Mouse (Mus musculus): ENCODE measurements at regions not wholly inside any gene's neighbourhood (a gene's known extent, or its start where the extent isn't known, plus 50 kb on each side); places are given as distances from the start of the nearest gene placed in this dataset.

DNA sequence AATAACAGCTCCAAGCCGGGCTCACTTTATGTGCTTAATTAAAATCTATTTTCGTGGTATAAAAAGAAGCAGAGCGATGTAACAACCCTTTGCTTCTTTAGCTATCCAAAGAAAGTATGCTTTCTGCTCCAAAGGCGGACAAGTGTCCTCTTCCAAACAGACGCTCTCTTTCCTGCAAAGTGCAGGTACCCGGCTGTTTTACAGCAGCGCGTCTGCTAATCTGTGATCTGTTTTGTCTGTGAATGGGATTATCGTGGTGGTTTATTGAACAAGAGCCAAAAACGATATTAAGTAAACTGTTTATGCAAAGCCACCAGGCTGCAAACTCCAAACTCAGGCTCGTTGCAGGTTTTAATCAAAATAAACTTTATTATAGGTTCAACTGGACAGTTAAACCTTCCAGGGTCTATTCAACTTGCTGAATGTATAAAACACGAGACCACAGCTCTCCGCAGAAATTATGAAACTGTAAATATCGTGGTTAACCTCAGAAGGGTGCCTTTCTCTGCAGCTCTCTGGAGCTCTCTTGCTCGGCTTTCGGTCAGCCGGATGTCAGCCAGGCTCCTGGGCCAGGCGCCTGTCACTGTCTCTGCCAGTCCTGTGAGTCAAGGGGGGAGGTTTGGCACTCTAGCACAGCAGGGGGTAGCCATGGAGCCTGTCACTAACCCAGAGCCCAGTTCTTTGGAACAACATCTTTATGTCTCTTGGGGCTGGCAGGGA is 206.2 kb upstream of the Myocd start:
- Histone ChIP-seq H3K4me3 (ENCODE audit: insufficient read depth, low read depth, low read length) (no peak overlapping the region), H3K36me3 (ENCODE audit: control insufficient read depth, insufficient read depth, low read length) (no peaks in the 10 kb centered on the region), H3K9ac (ENCODE audit: low read depth, low read length) (no peak overlapping the region), H3K27me3 (ENCODE audit: control insufficient read depth, insufficient read depth, low read length) (no peaks in the 10 kb centered on the region), H3K79me2 (ENCODE audit: control insufficient read depth, insufficient read depth, low read length) (no peaks in the 10 kb centered on the region), H3K27ac (replicated peaks; ENCODE audit: insufficient read depth, low read depth, low read length) (no peak overlapping the region), H3K4me1 (ENCODE audit: control insufficient read depth, insufficient read depth, low read length) (no peaks in the 10 kb centered on the region)
- WGBS: 75% methylated on average over 18 of the region's 18 CpGs
- no peak for DNase-seq (ENCODE audit: extremely low read depth, low read depth, low spot score)
- no peak for TF ChIP-seq CTCF (IDR thresholded peaks at IDR 0.05; ENCODE audit: low read depth, low read length)
- no peak for TF ChIP-seq POLR2A (IDR thresholded peaks at IDR 0.05; ENCODE audit: extremely low read depth, insufficient read depth, low read length)

DNA sequence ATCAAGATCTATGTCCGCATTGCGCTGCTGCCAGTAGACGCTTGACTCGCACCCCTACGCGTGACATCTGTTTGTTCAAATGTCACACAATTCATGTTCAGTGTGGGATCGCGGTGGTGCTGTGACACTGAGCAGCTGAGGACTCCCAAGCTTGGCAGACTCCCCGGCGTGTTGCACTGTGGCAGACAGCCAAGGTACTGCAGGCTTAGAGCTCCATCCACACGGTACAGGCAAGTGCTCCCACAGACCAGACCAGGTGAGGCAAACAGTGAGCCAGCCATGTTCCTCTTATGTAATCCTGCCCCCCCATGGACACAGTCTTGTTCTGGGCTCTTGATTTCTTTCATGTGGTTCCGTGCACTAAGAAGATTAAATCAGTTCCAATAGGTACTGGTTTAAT is 205.5 kb upstream of the Myocd start:
- no peaks in the 10 kb centered on the region for H3K79me2 ChIP-seq (ENCODE audit: control insufficient read depth, insufficient read depth, low read length)
- no peaks in the 10 kb centered on the region for H3K36me3 ChIP-seq (ENCODE audit: control insufficient read depth, insufficient read depth, low read length)
- H3K27me3 ChIP-seq (ENCODE audit: control insufficient read depth, insufficient read depth, low read length): no peaks in the 10 kb centered on the region
- no peak overlapping the region for H3K27ac ChIP-seq (replicated peaks; ENCODE audit: insufficient read depth, low read depth, low read length)
- DNase-seq (ENCODE audit: extremely low read depth, low read depth, low spot score): no peak
- 78% methylated on average over 12 of the region's 12 CpGs for WGBS
- no peak overlapping the region for H3K9ac ChIP-seq (ENCODE audit: low read depth, low read length)
- no peak overlapping the region for H3K4me3 ChIP-seq (ENCODE audit: insufficient read depth, low read depth, low read length)
- no peak for TF ChIP-seq POLR2A (IDR thresholded peaks at IDR 0.05; ENCODE audit: extremely low read depth, insufficient read depth, low read length)
- no peak for TF ChIP-seq CTCF (IDR thresholded peaks at IDR 0.05; ENCODE audit: low read depth, low read length)
- no peaks in the 10 kb centered on the region for H3K4me1 ChIP-seq (ENCODE audit: control insufficient read depth, insufficient read depth, low read length)

DNA sequence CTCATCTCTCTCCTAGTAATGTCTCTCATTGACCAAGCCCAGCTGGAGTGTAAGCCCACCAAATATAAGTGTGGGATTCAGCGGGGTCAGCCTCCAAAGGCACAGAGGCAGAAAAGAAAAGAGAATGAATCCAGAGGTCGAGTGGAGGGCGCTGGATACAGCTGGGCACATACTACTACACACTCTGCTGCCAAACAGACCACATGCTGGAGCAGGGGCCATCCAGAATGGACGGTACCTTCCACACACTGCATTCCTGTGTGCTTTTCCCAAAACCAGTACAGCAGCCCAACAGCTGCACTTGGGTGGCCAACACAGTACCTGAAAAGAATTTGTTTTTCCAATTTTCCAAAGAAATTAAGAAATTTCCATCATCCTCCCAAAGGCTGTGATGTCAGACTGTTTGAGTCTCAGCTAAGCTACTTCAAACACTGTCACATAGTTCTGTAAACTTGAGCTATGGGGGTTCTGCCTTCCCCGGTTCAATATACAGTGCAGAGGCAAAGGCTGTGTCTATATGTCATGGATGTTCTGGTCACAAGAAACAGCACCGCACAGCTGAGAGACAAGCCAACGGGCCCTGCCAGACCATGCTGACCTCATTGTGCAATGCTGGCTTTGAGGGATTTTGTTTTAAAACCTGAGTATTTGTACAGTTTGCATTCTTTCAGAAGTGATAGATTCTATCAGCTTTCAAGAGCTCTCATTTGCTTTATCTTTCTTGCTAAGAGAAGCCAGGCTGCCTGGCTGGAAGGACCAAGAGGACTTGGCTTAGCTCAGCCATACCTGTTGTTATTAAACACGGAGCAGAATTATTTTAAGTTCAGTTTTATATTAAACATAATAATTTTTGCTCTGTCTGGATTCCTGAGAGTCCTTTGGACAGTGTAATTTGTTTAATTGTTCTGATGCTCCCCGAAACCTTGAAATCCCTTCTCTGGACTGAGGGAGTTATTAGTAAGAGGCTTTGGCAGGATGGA is 200.3 kb upstream of the Myocd start:
- Histone ChIP-seq H3K27me3 (ENCODE audit: control insufficient read depth, insufficient read depth, low read length) (no peaks in the 10 kb centered on the region), H3K79me2 (ENCODE audit: control insufficient read depth, insufficient read depth, low read length) (no peaks in the 10 kb centered on the region), H3K4me1 (ENCODE audit: control insufficient read depth, insufficient read depth, low read length) (no peaks in the 10 kb centered on the region), H3K4me3 (ENCODE audit: insufficient read depth, low read depth, low read length) (no peak overlapping the region), H3K36me3 (ENCODE audit: control insufficient read depth, insufficient read depth, low read length) (no peaks in the 10 kb centered on the region), H3K27ac (replicated peaks; ENCODE audit: insufficient read depth, low read depth, low read length) (no peak overlapping the region), H3K9ac (ENCODE audit: low read depth, low read length) (no peak overlapping the region)
- 72% methylated on average over 9 of the region's 9 CpGs for WGBS
- no peak for DNase-seq (ENCODE audit: extremely low read depth, low read depth, low spot score)
- TF ChIP-seq POLR2A (IDR thresholded peaks at IDR 0.05; ENCODE audit: extremely low read depth, insufficient read depth, low read length): no peak
- TF ChIP-seq CTCF (IDR thresholded peaks at IDR 0.05; ENCODE audit: low read depth, low read length): no peak

DNA sequence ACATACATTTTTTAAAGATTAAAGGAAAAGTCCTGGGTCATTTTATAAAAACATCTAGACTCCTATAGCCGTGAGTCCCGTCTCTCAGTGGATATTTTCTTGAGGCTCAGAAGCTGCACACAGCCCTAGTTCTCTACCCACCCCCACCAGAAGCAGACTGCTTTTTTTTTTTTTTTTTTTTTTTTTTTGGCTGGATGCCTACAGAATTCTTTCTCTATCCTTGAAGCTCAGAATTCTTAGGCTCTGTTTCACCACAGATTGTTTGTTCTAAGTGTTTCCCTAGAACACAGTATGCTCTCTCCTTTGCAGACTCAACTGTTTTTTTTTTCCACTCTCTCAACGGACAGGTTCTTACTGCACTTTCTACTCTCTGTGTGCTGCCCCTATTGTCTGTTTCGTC is 191.3 kb upstream of the Myocd start:
- Histone ChIP-seq H3K79me2 (ENCODE audit: control insufficient read depth, insufficient read depth, low read length) (no peaks in the 10 kb centered on the region), H3K4me3 (ENCODE audit: insufficient read depth, low read depth, low read length) (no peak overlapping the region), H3K4me1 (ENCODE audit: control insufficient read depth, insufficient read depth, low read length) (no peaks in the 10 kb centered on the region), H3K36me3 (ENCODE audit: control insufficient read depth, insufficient read depth, low read length) (no peaks in the 10 kb centered on the region), H3K9ac (ENCODE audit: low read depth, low read length) (no peak overlapping the region), H3K27ac (replicated peaks; ENCODE audit: insufficient read depth, low read depth, low read length) (no peak overlapping the region), H3K27me3 (ENCODE audit: control insufficient read depth, insufficient read depth, low read length) (no peaks in the 10 kb centered on the region)
- TF ChIP-seq POLR2A (IDR thresholded peaks at IDR 0.05; ENCODE audit: extremely low read depth, insufficient read depth, low read length) (no peak), CTCF (IDR thresholded peaks at IDR 0.05; ENCODE audit: low read depth, low read length) (no peak)
- 61% methylated on average over 4 of the region's 4 CpGs for WGBS
- DNase-seq (ENCODE audit: extremely low read depth, low read depth, low spot score): no peak

DNA sequence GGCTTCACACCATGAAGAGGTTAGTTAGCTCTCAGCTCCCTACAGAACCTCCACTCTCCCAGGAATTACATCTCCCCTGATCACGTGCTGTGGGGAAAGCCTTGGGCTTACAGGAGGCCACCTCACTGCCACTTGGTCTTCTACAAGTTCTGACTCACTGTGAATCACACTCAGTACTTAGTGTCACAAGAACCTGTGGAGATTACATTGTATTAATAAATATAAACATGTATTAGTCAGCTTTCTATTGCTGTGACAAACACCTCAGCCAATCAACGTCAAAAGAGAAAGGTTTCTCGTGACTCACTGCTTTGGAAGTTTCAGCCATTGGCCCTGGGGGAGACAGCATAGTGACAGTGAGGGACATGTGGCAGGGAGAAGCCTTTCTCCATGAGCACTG is 178.6 kb upstream of the Myocd start:
- Histone ChIP-seq H3K36me3 (ENCODE audit: control insufficient read depth, insufficient read depth, low read length) (no peaks in the 10 kb centered on the region), H3K9ac (ENCODE audit: low read depth, low read length) (no peak overlapping the region), H3K27me3 (ENCODE audit: control insufficient read depth, insufficient read depth, low read length) (no peaks in the 10 kb centered on the region), H3K4me3 (ENCODE audit: insufficient read depth, low read depth, low read length) (no peak overlapping the region), H3K79me2 (ENCODE audit: control insufficient read depth, insufficient read depth, low read length) (no peaks in the 10 kb centered on the region), H3K27ac (replicated peaks; ENCODE audit: insufficient read depth, low read depth, low read length) (no peak overlapping the region), H3K4me1 (ENCODE audit: control insufficient read depth, insufficient read depth, low read length) (no peaks in the 10 kb centered on the region)
- no peak for DNase-seq (ENCODE audit: extremely low read depth, low read depth, low spot score)
- 80% methylated on average over 3 of the region's 3 CpGs for WGBS
- no peak for TF ChIP-seq POLR2A (IDR thresholded peaks at IDR 0.05; ENCODE audit: extremely low read depth, insufficient read depth, low read length)
- TF ChIP-seq CTCF (IDR thresholded peaks at IDR 0.05; ENCODE audit: low read depth, low read length): no peak

Measured in liver, adult 2 months (tissue).